Comparison of ENCODE assay signal across 8 mouse cellular contexts in genomic region chr6:124755306-124755705, GRCm38 (mm10). TPM values are rescaled to one million over a fixed set of nuclear protein-coding genes. Genes with fewer than 3 reads are reported as not detected.
DNase-seq lines count a peak whose midpoint lies in the region; ATAC-seq lines count a peak whose summit lies in the region.

No protein-coding gene starts in this region.

- H3K9me3 ChIP-seq in heart, embryonic 13.5 days, result no peaks in the 10 kb centered on the region
- no peaks in the 10 kb centered on the region for H3K9me3 ChIP-seq in hindbrain, embryonic 10.5 days
- no peaks in the 10 kb centered on the region for H3K9me3 ChIP-seq in midbrain, embryonic 11.5 days (ENCODE audit: control insufficient read depth, low read length)

- 8% methylated on average over 3 of the region's 3 CpGs for WGBS in heart, embryonic 13.5 days
- 5% methylated on average over 3 of the region's 3 CpGs for WGBS in hindbrain, embryonic 10.5 days
- 2% methylated on average over 3 of the region's 3 CpGs for WGBS in midbrain, embryonic 11.5 days

- peak overlapping the region; percentile 83 for H3K4me3 ChIP-seq in heart, embryonic 13.5 days
- peak overlapping the region; percentile 87 for H3K4me3 ChIP-seq in hindbrain, embryonic 10.5 days
- peak overlapping the region; percentile 87 for H3K4me3 ChIP-seq in midbrain, embryonic 11.5 days (ENCODE audit: low read depth, low read length)

- H3K9ac ChIP-seq in heart, embryonic 13.5 days, result peak overlapping the region; percentile 98
- peak overlapping the region; percentile 85 for H3K9ac ChIP-seq in midbrain, embryonic 11.5 days (ENCODE audit: low read length)

- H3K27ac ChIP-seq in heart, embryonic 13.5 days (replicated peaks), result peak overlapping the region; percentile 99
- peak overlapping the region; percentile 98 for H3K27ac ChIP-seq in hindbrain, embryonic 10.5 days
- H3K27ac ChIP-seq in midbrain, embryonic 11.5 days (ENCODE audit: low read depth, low read length), result peak overlapping the region; percentile 92; the same call in 1 of the 2 replicates

- peak overlapping the region; percentile 84 for H3K4me2 ChIP-seq in heart, embryonic 13.5 days
- peak overlapping the region; percentile 68 for H3K4me2 ChIP-seq in midbrain, embryonic 11.5 days

- H3K27me3 ChIP-seq in heart, embryonic 13.5 days (replicated peaks), result peaks cover 6% of the 10 kb centered on the region
- H3K27me3 ChIP-seq in hindbrain, embryonic 10.5 days (ENCODE audit: insufficient read depth, poor library complexity, severe bottlenecking), result peaks cover 4% of the 10 kb centered on the region; the same call in 1 of the 2 replicates
- no peaks in the 10 kb centered on the region for H3K27me3 ChIP-seq in midbrain, embryonic 11.5 days (ENCODE audit: control insufficient read depth, insufficient read depth, low read length)

- no peak for DNase-seq in heart, adult 9 months (ENCODE audit: low spot score in 2 of 2)
- DNase-seq in MN1 (ENCODE audit: low spot score), result peak; percentile 16
- no peak for DNase-seq in hindbrain, embryonic 10.5 days (ENCODE audit: low spot score)
- no peak for DNase-seq in midbrain, embryonic 11.5 days (ENCODE audit: low spot score, missing footprints)
- no peak for DNase-seq in right cerebral cortex, adult 2 months (ENCODE audit: low spot score in 2 of 2)
- DNase-seq in cerebellum, postnatal 36 days, result no peak
- no peak for DNase-seq in adrenal gland, postnatal 14 days

- H3K4me1 ChIP-seq in heart, embryonic 13.5 days, result peaks cover 49% of the 10 kb centered on the region
- H3K4me1 ChIP-seq in hindbrain, embryonic 10.5 days (replicated peaks), result peaks cover 48% of the 10 kb centered on the region
- H3K4me1 ChIP-seq in midbrain, embryonic 11.5 days (ENCODE audit: control insufficient read depth, insufficient read depth, low read length), result peaks cover 34% of the 10 kb centered on the region

- peaks cover 19% of the 10 kb centered on the region; the same call in 1 of the 2 replicates for H3K36me3 ChIP-seq in heart, embryonic 13.5 days
- peaks cover 25% of the 10 kb centered on the region for H3K36me3 ChIP-seq in hindbrain, embryonic 10.5 days
- no peaks in the 10 kb centered on the region for H3K36me3 ChIP-seq in midbrain, embryonic 11.5 days (ENCODE audit: control insufficient read depth, insufficient read depth, low read length)

- ATAC-seq in heart, embryonic 13.5 days (ENCODE audit: extremely low read depth, insufficient number of reproducible peaks, low FRiP score, low TSS enrichment), result no peak
- no peak for ATAC-seq in midbrain, embryonic 11.5 days (ENCODE audit: low FRiP score)

RNA-seq across cellular contexts. Expression of gene Gm45234, which starts 0.5 kb away (rescaled TPM):
- polyA plus RNA-seq in heart, embryonic 13.5 days (2015; fragmentation: Nextera tagmentation; extraction: Ambion mirVana), result not detected in 2 replicates
- polyA plus RNA-seq in hindbrain, embryonic 10.5 days (2016; fragmentation: Nextera tagmentation; extraction: Ambion mirVana), result not detected in 2 replicates
- not detected in 2 replicates for polyA plus RNA-seq in midbrain, embryonic 11.5 days (2014; fragmentation: Nextera tagmentation; extraction: Ambion mirVana)
- not detected in 2 replicates for total RNA-seq in adrenal gland, postnatal 14 days (2021)

RNA-seq across cellular contexts. Expression of gene Atn1, which starts 1.0 kb away (rescaled TPM):
- polyA plus RNA-seq in heart, embryonic 13.5 days (2015; fragmentation: Nextera tagmentation; extraction: Ambion mirVana), result 7.8 and 9.4 TPM in 2 replicates
- 11.2 and 13.0 TPM in 2 replicates for polyA plus RNA-seq in hindbrain, embryonic 10.5 days (2016; fragmentation: Nextera tagmentation; extraction: Ambion mirVana)
- 8.2 and 8.4 TPM in 2 replicates for polyA plus RNA-seq in midbrain, embryonic 11.5 days (2014; fragmentation: Nextera tagmentation; extraction: Ambion mirVana)
- total RNA-seq in adrenal gland, postnatal 14 days (2021), result 70.3 and 84.6 TPM in 2 replicates

RNA-seq across cellular contexts. Expression of gene Grcc10, which starts 14.1 kb away (rescaled TPM):
- 364 and 411 TPM in 2 replicates for polyA plus RNA-seq in heart, embryonic 13.5 days (2015; fragmentation: Nextera tagmentation; extraction: Ambion mirVana)
- polyA plus RNA-seq in hindbrain, embryonic 10.5 days (2016; fragmentation: Nextera tagmentation; extraction: Ambion mirVana), result 446 and 555 TPM in 2 replicates
- 532 and 550 TPM in 2 replicates for polyA plus RNA-seq in midbrain, embryonic 11.5 days (2014; fragmentation: Nextera tagmentation; extraction: Ambion mirVana)
- total RNA-seq in adrenal gland, postnatal 14 days (2021), result 338 and 346 TPM in 2 replicates

RNA-seq across cellular contexts. Expression of gene Eno2, which starts 14.2 kb away (rescaled TPM):
- 4.6 and 4.9 TPM in 2 replicates for polyA plus RNA-seq in heart, embryonic 13.5 days (2015; fragmentation: Nextera tagmentation; extraction: Ambion mirVana)
- 3.4 and 5.4 TPM in 2 replicates for polyA plus RNA-seq in hindbrain, embryonic 10.5 days (2016; fragmentation: Nextera tagmentation; extraction: Ambion mirVana)
- 4.5 and 6.6 TPM in 2 replicates for polyA plus RNA-seq in midbrain, embryonic 11.5 days (2014; fragmentation: Nextera tagmentation; extraction: Ambion mirVana)
- total RNA-seq in adrenal gland, postnatal 14 days (2021), result 13.0 and 18.9 TPM in 2 replicates

RNA-seq across cellular contexts. Expression of gene Ptpn6, which starts 16.8 kb away (rescaled TPM):
- 5.3 and 5.6 TPM in 2 replicates for polyA plus RNA-seq in heart, embryonic 13.5 days (2015; fragmentation: Nextera tagmentation; extraction: Ambion mirVana)
- 7.9 and 8.2 TPM in 2 replicates for polyA plus RNA-seq in hindbrain, embryonic 10.5 days (2016; fragmentation: Nextera tagmentation; extraction: Ambion mirVana)
- polyA plus RNA-seq in midbrain, embryonic 11.5 days (2014; fragmentation: Nextera tagmentation; extraction: Ambion mirVana), result 5.1 and 6.3 TPM in 2 replicates
- total RNA-seq in adrenal gland, postnatal 14 days (2021), result 7.3 and 23.1 TPM in 2 replicates
